ENCODE assay signal across 8 mouse cellular contexts in the genomic region with DNA sequence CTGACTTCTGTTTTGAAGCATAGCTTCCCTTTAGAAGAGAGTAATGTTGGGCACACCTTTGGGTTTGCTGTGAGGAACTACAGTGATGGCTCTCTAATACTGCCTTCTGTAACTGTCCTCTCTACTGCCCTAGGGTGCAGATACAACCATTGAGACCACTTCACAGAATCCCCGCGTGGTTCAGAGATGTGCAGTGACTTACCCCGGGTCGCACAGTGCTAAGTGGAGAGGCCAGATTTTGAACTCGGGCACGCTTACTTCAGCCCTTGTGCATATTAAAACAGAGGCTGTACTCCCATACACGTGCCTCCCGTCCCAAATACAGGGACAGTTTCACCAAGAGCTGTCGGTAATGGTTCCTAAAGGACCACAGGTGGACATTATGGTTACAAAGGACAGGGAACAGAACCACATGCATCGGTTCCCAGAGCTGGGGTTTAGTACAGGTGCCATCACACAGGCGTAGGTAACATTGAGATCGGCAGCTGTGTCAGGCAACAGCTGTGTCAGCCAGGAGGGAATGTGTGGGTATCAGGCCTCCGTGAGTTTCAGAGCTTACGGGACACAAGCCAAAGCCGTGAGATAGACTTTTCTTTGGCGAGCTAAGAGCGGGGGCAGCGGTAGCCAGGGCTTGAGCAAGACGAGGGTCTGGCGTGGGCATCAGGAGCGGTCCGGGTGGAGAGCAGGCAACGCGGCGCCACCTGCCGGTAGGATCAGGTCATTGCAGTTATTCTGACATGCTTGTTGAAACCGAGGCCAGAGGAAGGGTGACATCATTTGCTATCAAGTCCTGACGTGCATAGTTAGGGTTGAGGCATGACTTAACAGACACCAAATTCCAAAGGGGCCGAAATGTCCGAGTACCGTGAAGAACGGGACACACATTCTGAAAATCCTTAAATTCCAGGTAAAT.
DNase-seq lines count a peak whose midpoint lies in the region; ATAC-seq lines count a peak whose summit lies in the region.

No protein-coding gene starts in this region.

- no peaks in the 10 kb centered on the region for H3K36me3 ChIP-seq in hindbrain, embryonic 11.5 days (ENCODE audit: control insufficient read depth, insufficient read depth, low read length)
- H3K36me3 ChIP-seq in lung, embryonic 16.5 days (ENCODE audit: control insufficient read depth, insufficient read depth, low read length) = no peaks in the 10 kb centered on the region

- peak overlapping the region; percentile 45 for H3K4me2 ChIP-seq in hindbrain, embryonic 11.5 days (replicated peaks; ENCODE audit: low read depth, low read length)
- peak overlapping the region; percentile 66 for H3K4me2 ChIP-seq in lung, embryonic 16.5 days (ENCODE audit: low read depth, low read length)

- H3K9ac ChIP-seq in hindbrain, embryonic 11.5 days (ENCODE audit: low read depth, low read length) = no peak overlapping the region
- peak overlapping the region; percentile 51 for H3K9ac ChIP-seq in lung, embryonic 16.5 days (ENCODE audit: low read length)

- 5% methylated on average over 32 of the region's 32 CpGs for WGBS in hindbrain, embryonic 11.5 days
- WGBS in lung, embryonic 16.5 days = 7% methylated on average over 32 of the region's 32 CpGs

- no peaks in the 10 kb centered on the region for H3K9me3 ChIP-seq in hindbrain, embryonic 11.5 days (ENCODE audit: control insufficient read depth, low read length)
- no peaks in the 10 kb centered on the region for H3K9me3 ChIP-seq in lung, embryonic 16.5 days (ENCODE audit: control insufficient read depth, low read length)

- DNase-seq in NIH3T3 (ENCODE audit: low read depth) = peak; percentile 87
- DNase-seq in cerebellum, postnatal 14 days = peak; percentile 95 to 97
- DNase-seq in frontal cortex, postnatal 10 days (ENCODE audit: low spot score in 2 of 2) = peak; percentile 81 to 88
- peak; percentile 94 for DNase-seq in hindbrain, embryonic 11.5 days (ENCODE audit: low spot score)
- peak; percentile 80 for DNase-seq in layer of hippocampus, adult 9-11 months
- DNase-seq in ovary, postnatal 14 days (ENCODE audit: low spot score) = peak; percentile 78
- peak; percentile 76 to 90 for DNase-seq in thymus, postnatal 10 days (ENCODE audit: low spot score in 2 of 2)

- ATAC-seq in hindbrain, embryonic 11.5 days (ENCODE audit: low FRiP score) = peak; percentile 66
- peak; percentile 74 for ATAC-seq in lung, embryonic 16.5 days (ENCODE audit: low read depth)

- H3K27me3 ChIP-seq in hindbrain, embryonic 11.5 days (ENCODE audit: control insufficient read depth, insufficient read depth, low read length) = no peaks in the 10 kb centered on the region
- H3K27me3 ChIP-seq in lung, embryonic 16.5 days (ENCODE audit: control insufficient read depth, insufficient read depth, low read depth, low read length) = peaks cover 4% of the 10 kb centered on the region; the same call in 1 of the 2 replicates

- peak overlapping the region; percentile 17 for H3K4me3 ChIP-seq in hindbrain, embryonic 11.5 days (ENCODE audit: low read depth, low read length)
- peak overlapping the region; percentile 35 for H3K4me3 ChIP-seq in lung, embryonic 16.5 days (ENCODE audit: low read length)

- H3K27ac ChIP-seq in hindbrain, embryonic 11.5 days (ENCODE audit: low read depth, low read length) = no peak overlapping the region
- no peak overlapping the region for H3K27ac ChIP-seq in lung, embryonic 16.5 days (ENCODE audit: low read length)

- H3K4me1 ChIP-seq in hindbrain, embryonic 11.5 days (replicated peaks; ENCODE audit: control insufficient read depth, insufficient read depth, low read length) = no peaks in the 10 kb centered on the region; the same call in 1 of the 2 replicates
- peaks cover 14% of the 10 kb centered on the region for H3K4me1 ChIP-seq in lung, embryonic 16.5 days (replicated peaks; ENCODE audit: control insufficient read depth, insufficient read depth, low read length)
